Mouse (Mus musculus) liver, embryonic 14.5 days (tissue): ENCODE measurements at regions not wholly inside any gene's neighbourhood (a gene's known extent, or its start where the extent isn't known, plus 50 kb on each side); places are given as distances from the start of the nearest gene placed in this dataset.

ENCODE experiments used
- CTCF ChIP-seq: IDR thresholded peaks from 2 replicates; pipeline ENCODE4 v1.5.1; 2016; ENCODE audit warnings: antibody characterized with exemption, low read depth, control low read depth
- EP300 ChIP-seq: IDR thresholded peaks from 2 replicates; pipeline ENCODE4 v1.6.1; 2016; ENCODE audit warnings: antibody characterized with exemption, low read depth

DNA sequence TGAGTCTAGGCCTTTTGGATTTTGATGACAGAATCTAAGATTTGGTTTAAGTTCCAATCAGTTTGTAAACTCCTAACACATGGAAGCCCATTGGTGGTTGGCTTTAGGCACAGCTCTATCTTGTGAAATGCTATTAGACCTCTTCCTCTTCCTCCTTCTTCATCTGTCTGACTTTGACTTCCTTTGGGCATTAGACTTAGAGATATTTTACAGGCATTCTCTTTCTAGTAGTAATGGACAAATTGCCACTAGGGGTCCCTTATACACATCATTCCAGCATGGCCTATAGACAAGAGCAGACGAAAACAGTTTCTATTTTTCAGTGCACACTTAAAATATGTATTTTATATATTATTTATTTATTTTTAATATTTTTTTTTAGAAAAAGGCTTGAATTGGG lies 221.5 kb downstream of the 1500009L16Rik start:
- TF ChIP-seq EP300: no peak
- no peak for TF ChIP-seq CTCF
